Mouse (Mus musculus): ENCODE results near the gene Grhl3.

The Grhl3 gene

GRCm38 (mm10) chr4:135531771-135532613 is 41.4 kb downstream of the Grhl3 start:
- in situ Hi-C loops (cut with MboI, MseI), result loop anchor here (25.0 kb wide), 1 partner anchor 855 kb away; no protein-coding TSS in a partner anchor

- in situ Hi-C loops (cut with MboI, MseI), result loop anchor here (25.0 kb wide), 1 partner anchor 856 kb away; no protein-coding TSS in a partner anchor
Observed at GRCm38 (mm10) chr4:135531236-135531635, 42.2 kb downstream of the Grhl3 start.

- in situ Hi-C loops (cut with MboI, MseI), result loop anchor here (25.0 kb wide), 1 partner anchor 857 kb away; no protein-coding TSS in a partner anchor
Observed at GRCm38 (mm10) chr4:135530270-135530669, 43.2 kb downstream of the Grhl3 start.

GRCm38 (mm10) chr4:135526039-135526710 is 47.3 kb downstream of the Grhl3 start:
- in situ Hi-C loops (cut with MboI, MseI), result loop anchor here (25.0 kb wide), 1 partner anchor 861 kb away; no protein-coding TSS in a partner anchor

- in situ Hi-C loops (cut with MboI, MseI), result loop anchor here (25.0 kb wide), 1 partner anchor 862 kb away; no protein-coding TSS in a partner anchor
Observed at GRCm38 (mm10) chr4:135525057-135525456, 48.4 kb downstream of the Grhl3 start.

GRCm38 (mm10) chr4:135523939-135524338 is 49.5 kb downstream of the Grhl3 start:
- in situ Hi-C loops (cut with MboI, MseI), result no loop called here

GRCm38 (mm10) chr4:135520421-135520820 is 53.0 kb downstream of the Grhl3 start:
- in situ Hi-C loops (cut with MboI, MseI), result no loop called here

GRCm38 (mm10) chr4:135518135-135518534 is 55.3 kb downstream of the Grhl3 start:
- in situ Hi-C loops (cut with MboI, MseI), result no loop called here

- in situ Hi-C loops (cut with MboI, MseI), result no loop called here
Observed at GRCm38 (mm10) chr4:135516351-135517316, 56.8 kb downstream of the Grhl3 start.

GRCm38 (mm10) chr4:135514925-135515324 is 58.5 kb downstream of the Grhl3 start:
- in situ Hi-C loops (cut with MboI, MseI), result loop anchor here (5.0 kb wide), 1 partner anchor 152 kb away; no protein-coding TSS in a partner anchor

- in situ Hi-C loops (cut with MboI, MseI), result loop anchor here (5.0 kb wide), 1 partner anchor 153 kb away; no protein-coding TSS in a partner anchor
Observed at GRCm38 (mm10) chr4:135513865-135514264, 59.6 kb downstream of the Grhl3 start.

GRCm38 (mm10) chr4:135509515-135509914 is 63.9 kb downstream of the Grhl3 start:
- in situ Hi-C loops (cut with MboI, MseI), result no loop called here

GRCm38 (mm10) chr4:135508419-135509039 is 64.9 kb downstream of the Grhl3 start:
- in situ Hi-C loops (cut with MboI, MseI), result no loop called here

- in situ Hi-C loops (cut with MboI, MseI), result no loop called here
Observed at GRCm38 (mm10) chr4:135507547-135508350, 65.7 kb downstream of the Grhl3 start.

GRCm38 (mm10) chr4:135505794-135506193 is 67.6 kb downstream of the Grhl3 start:
- in situ Hi-C loops (cut with MboI, MseI), result no loop called here

- in situ Hi-C loops (cut with MboI, MseI), result no loop called here
Observed at GRCm38 (mm10) chr4:135501587-135501986, 71.8 kb downstream of the Grhl3 start.

- in situ Hi-C loops (cut with MboI, MseI), result no loop called here
Observed at GRCm38 (mm10) chr4:135499831-135500230, 73.6 kb downstream of the Grhl3 start.

GRCm38 (mm10) chr4:135498136-135498535 is 75.3 kb downstream of the Grhl3 start:
- in situ Hi-C loops (cut with MboI, MseI), result no loop called here

GRCm38 (mm10) chr4:135495810-135496209 is 77.6 kb downstream of the Grhl3 start:
- in situ Hi-C loops (cut with MboI, MseI), result no loop called here

GRCm38 (mm10) chr4:135495397-135495791 is 78.0 kb downstream of the Grhl3 start:
- in situ Hi-C loops (cut with MboI, MseI), result no loop called here

All from T-helper 1 cell (primary cell).